Mouse (Mus musculus): ENCODE measurements around the gene Jade2. TPM values are rescaled to one million over a fixed set of nuclear protein-coding genes. Genes with fewer than 3 reads are reported as not detected.

The Jade2 gene
- total RNA-seq, 2 experiments from 2014 or later: 28.4 to 29.7 TPM

DNA sequence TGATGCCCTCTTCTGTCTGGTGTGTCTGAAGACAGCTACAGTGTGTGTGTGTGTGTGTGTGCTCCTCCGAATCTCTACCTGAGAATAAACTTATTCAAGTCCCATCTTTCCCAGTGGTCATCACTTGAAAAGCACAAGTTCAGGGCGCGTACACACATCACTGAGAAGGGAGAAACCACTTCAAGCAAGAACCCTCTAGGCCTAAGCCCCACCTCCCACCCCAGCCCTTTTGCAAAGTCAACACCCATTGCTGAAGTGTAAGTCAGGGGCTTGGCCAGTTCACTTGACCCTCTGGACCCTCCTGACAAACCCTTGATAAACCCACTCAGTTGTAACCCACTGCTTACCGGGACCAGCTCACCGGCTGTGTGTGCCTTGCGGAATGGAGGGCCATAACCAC lies 20.9 kb downstream of the Jade2 start:
- DNase-seq (ENCODE audit: extremely low spot score in 1 of 2, low spot score in 1 of 2): no peak

- DNase-seq (ENCODE audit: extremely low spot score in 1 of 2, low spot score in 1 of 2): no peak
Observed at GRCm38 (mm10) chr11:51835598-51835997, 21.9 kb downstream of the Jade2 start.

DNA sequence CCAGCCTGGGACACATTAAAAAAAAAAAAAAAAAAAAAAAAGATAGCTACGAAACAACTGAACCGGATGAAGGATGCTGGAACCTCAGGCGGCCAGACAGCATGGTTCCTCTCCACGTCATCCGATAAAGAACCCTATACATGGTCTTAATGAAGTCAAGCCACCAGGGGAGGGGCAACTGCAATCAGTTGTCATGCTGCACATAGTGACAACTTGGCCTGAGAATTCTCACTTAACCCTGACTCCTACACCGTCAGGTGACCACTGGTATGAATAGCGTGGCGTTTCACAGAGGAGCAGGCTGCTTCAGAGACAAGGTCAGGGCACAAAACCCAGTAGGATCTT lies 23.4 kb downstream of the Jade2 start:
- no peak for DNase-seq (ENCODE audit: extremely low spot score in 1 of 2, low spot score in 1 of 2)

DNA sequence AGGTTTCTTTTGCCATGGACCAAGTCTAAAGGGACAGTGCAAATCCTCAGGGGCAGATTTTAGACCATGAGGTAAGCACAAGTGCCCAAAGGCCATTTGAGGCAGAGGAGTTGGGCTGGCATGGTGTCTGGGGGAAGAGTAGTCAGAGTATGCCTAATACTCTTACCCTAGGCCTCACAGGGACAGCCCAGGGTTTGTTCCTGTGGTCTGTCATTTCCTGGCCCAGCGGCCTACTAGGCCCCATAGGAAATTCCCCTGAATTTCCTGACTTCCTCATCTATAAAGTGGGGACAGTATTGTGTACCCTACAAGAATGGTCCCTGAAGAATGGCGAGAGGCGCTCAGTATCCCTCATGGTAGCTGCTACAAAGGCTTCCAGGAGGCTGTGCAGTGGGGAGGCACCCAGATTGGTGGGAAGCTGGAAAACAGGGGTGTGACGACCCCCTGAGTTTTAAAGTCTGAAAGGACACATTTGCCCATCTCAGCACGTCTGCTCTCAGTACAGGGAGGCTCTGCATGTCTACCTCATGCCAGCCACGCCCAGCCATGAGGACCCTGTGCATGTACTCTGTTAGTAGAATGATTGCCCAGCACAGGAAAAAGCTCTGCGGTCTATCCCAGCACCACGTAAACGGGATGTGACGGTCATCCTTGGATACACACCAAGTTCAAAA lies 23.9 kb downstream of the Jade2 start:
- DNase-seq (ENCODE audit: extremely low spot score in 1 of 2, low spot score in 1 of 2): no peak

GRCm38 (mm10) chr11:51832992-51833391 lies 24.5 kb downstream of the Jade2 start:
- DNase-seq (ENCODE audit: extremely low spot score in 1 of 2, low spot score in 1 of 2): no peak

GRCm38 (mm10) chr11:51831962-51832909 lies 25.2 kb downstream of the Jade2 start:
- DNase-seq (ENCODE audit: extremely low spot score in 1 of 2, low spot score in 1 of 2): no peak

- DNase-seq (ENCODE audit: extremely low spot score in 1 of 2, low spot score in 1 of 2): no peak
Observed at GRCm38 (mm10) chr11:51824867-51825424, 32.5 kb downstream of the Jade2 start.

- no peak for DNase-seq (ENCODE audit: extremely low spot score in 1 of 2, low spot score in 1 of 2)
Observed at GRCm38 (mm10) chr11:51823963-51824753, 33.3 kb downstream of the Jade2 start.

- DNase-seq (ENCODE audit: extremely low spot score in 1 of 2, low spot score in 1 of 2): no peak
Observed at GRCm38 (mm10) chr11:51823271-51823670, 34.2 kb downstream of the Jade2 start.

- no peak for DNase-seq (ENCODE audit: extremely low spot score in 1 of 2, low spot score in 1 of 2)
Observed at GRCm38 (mm10) chr11:51822736-51823135, 34.7 kb downstream of the Jade2 start.

- peak; percentile 56 to 85 for DNase-seq (ENCODE audit: extremely low spot score in 1 of 2, low spot score in 1 of 2)
Observed at GRCm38 (mm10) chr11:51820861-51821260, 36.6 kb downstream of the Jade2 start.

GRCm38 (mm10) chr11:51819964-51820363 lies 37.5 kb downstream of the Jade2 start:
- peak in 1 of 2 experiments; percentile 49 for DNase-seq (ENCODE audit: extremely low spot score in 1 of 2, low spot score in 1 of 2)

DNA sequence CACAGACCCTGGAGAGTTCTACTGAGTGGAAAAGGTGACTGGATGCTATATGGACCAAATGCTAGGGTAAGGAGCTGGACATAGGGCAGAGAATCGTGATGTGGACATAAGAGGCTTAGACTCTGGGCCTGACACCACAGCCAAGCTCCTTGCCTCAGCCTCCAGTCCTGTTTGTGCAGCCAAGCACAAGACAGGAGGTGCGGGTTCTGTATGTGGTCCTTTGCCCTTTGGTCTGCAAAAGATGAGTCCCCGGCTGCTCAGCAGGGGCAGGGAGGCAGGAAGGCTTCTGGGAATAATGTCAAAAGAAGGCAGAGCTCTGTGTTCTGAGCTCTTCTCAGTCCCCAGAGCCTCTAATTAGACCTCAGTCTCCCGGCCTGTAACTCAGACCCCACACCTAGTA lies 38.6 kb downstream of the Jade2 start:
- DNase-seq (ENCODE audit: extremely low spot score in 1 of 2, low spot score in 1 of 2): no peak

DNA sequence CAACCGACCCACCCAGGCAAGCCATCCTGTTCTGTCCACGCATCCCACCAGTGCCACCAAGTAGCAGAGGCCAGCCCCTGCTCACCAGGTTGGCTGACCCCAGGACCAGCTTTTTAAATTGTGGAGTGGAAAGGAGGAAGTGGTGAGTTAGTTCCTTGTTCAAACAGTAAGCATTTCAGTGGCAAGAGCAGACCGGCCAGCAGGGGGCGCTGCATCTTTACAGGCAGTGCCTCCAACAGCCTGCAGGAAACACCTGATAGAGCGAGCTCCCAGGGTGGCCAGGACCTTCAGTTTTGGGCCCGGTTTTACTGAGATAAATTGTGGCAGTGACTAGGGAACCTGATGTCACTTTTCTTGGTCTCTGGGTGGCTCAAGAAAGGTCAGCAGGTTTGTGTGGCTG lies 39.7 kb downstream of the Jade2 start:
- DNase-seq (ENCODE audit: extremely low spot score in 1 of 2, low spot score in 1 of 2): peak; percentile 80 to 97

GRCm38 (mm10) chr11:51812022-51812546 lies 45.4 kb downstream of the Jade2 start:
- DNase-seq (ENCODE audit: extremely low spot score in 1 of 2, low spot score in 1 of 2): no peak

GRCm38 (mm10) chr11:51811230-51811629 lies 46.2 kb downstream of the Jade2 start:
- no peak for DNase-seq (ENCODE audit: extremely low spot score in 1 of 2, low spot score in 1 of 2)

DNA sequence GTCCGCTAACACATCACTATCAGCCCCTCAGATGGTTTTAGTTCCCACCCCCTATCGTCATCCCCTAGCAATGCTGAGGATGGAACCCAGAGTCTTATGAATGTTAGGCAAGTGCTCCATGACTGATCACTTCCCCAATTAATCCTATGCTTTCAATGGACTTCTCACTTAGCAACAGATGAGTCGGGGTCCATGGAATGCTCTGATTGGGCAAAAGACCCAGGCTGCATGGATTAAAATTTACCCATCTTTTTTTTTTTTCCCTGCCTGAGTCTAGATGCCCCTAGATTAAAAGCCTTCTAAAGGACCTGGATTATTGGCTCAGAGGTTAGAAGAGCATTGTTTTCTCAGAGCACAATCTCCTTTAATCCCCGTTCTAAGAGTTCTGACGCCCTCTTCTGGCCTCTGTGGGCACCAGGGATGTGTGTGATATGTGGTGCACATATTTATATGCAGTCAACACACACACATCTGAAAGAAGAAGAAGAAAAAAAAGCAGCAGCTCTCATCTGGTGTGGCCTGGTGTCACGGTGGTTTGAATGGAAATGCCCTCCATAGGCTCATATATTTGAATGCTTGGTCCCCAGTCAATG lies 47.7 kb downstream of the Jade2 start:
- peak in 1 of 2 experiments; percentile 31 for DNase-seq (ENCODE audit: extremely low spot score in 1 of 2, low spot score in 1 of 2)

DNA sequence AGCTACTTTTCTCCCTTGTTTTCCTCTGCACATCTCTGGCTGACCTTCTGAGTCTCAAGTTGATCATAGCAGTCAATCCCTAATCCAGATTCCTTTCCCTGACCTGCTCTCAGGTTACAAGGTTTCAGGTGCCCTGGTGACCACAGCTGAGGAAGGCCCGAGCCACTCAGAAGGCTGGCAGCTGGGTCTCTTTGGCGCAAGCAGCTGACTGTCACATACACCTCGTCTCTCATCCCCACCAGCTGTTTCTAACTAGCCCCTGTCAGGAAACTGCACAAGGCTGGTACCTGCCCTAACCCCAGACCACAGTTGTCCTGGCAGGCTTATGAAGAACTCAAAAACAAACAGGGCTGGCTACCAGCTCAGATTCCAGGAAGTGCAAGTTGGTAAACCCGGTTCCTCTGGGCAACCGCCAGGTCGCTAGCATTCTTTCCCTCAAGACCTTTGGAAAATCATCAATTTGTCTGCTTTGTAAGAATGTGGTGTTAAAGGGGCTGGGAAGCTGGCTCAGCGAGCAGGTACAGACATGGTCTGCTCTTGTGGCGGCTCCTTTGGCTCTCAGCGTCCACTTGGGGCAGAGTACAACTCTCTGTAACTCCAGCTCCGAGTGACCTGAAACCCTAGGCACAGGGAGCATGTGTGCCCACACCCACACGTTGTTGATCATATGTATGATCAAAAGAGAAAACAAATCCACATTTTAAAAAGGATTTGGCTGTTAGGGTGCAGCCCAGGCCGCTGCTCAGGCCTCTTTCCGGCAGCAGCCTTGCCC lies 50.2 kb downstream of the Jade2 start:
- no peak for DNase-seq (ENCODE audit: extremely low spot score in 1 of 2, low spot score in 1 of 2)
